Mouse (Mus musculus) forebrain, postnatal 0 days (tissue): ENCODE results near the gene Vav3. TPM values are rescaled to one million over a fixed set of nuclear protein-coding genes. Genes with fewer than 3 reads are reported as not detected.
"Not testable (repeated sequence)": the region's sequence is repeated elsewhere in the genome, so short reads cannot be mapped to it uniquely, and the experiment has no call there.

Experiments
- ATAC-seq: fragments of 200-750 bp; cut with Nextera tagmentation; 2 replicates; pipeline ENCODE4 v1.8.0; 2017; ENCODE audit warnings: mild to moderate bottlenecking, moderate library complexity
- DNase-seq: peaks from one replicate; pipeline ENCODE4 v3.0.0-alpha.2; 2015
- H3K27ac ChIP-seq: fragments of 300-500 bp; sonication (generic); 2 replicates; pipeline ENCODE4 v1.5.1; 2014; ENCODE audit warnings: low read depth, mild to moderate bottlenecking, antibody characterized with exemption, low read length, moderate library complexity, mixed read lengths
- H3K27me3 ChIP-seq: fragments of 300-500 bp; sonication (generic); 2 replicates; pipeline ENCODE4 v1.6.1; 2014; ENCODE audit warnings: mild to moderate bottlenecking, low read length, mixed read lengths; ENCODE audit not compliant: insufficient read depth
- H3K36me3 ChIP-seq: fragments of 300-500 bp; sonication (generic); 2 replicates; pipeline ENCODE4 v1.6.1; 2014; ENCODE audit warnings: mild to moderate bottlenecking, moderate library complexity; ENCODE audit not compliant: insufficient read depth
- H3K4me1 ChIP-seq: fragments of 300-500 bp; sonication (generic); 2 replicates; pipeline ENCODE4 v1.6.1; 2014; ENCODE audit warnings: antibody characterized with exemption; ENCODE audit not compliant: insufficient read depth
- H3K4me2 ChIP-seq: fragments of 300-500 bp; sonication (generic); 2 replicates; pipeline ENCODE4 v1.6.1; 2014; ENCODE audit warnings: low read depth, mild to moderate bottlenecking, moderate library complexity
- H3K4me3 ChIP-seq: fragments of 300-500 bp; sonication (generic); 2 replicates; pipeline ENCODE4 v1.5.1; 2014; ENCODE audit warnings: low read depth, low read length, mixed read lengths
- H3K9ac ChIP-seq: fragments of 300-500 bp; sonication (generic); 2 replicates; pipeline ENCODE4 v1.6.1; 2014; ENCODE audit warnings: mild to moderate bottlenecking
- H3K9me3 ChIP-seq: fragments of 300-500 bp; sonication (generic); 2 replicates; pipeline ENCODE4 v1.6.1; 2016; ENCODE audit warnings: low read length
- CTCF ChIP-seq: sonication (generic); IDR thresholded peaks from 2 replicates; pipeline ENCODE4 v1.5.1; 2016; ENCODE audit warnings: antibody characterized with exemption, control low read depth, low read depth
- WGBS: fragments of 180-500 bp; shearing (Covaris S2); extraction: QIAGEN DNeasy Blood & Tissue Kit; methylation state at CpG from one replicate; pipeline ENCODE4 v1.1.7; 2014; 5-methylcytosine and 5-hydroxymethylcytosine counted together
- polyA plus RNA-seq: library from polyadenylated mRNA; unstranded; fragments of >200 nt; fragmentation: Nextera tagmentation; extraction: Ambion mirVana; gene quantifications from 2 replicates; pipeline ENCODE4 v1.2.1, GENCODE M21; 2015
- total RNA-seq: library from RNA; depleted of rRNA; stranded (reverse); fragments of >200 nt; gene quantifications from 2 replicates; pipeline ENCODE4 v1.2.3, GENCODE M21; 2014

Gene Vav3
- total and polyA plus RNA-seq, 2 experiments from 2014 or later, result 7.7 to 9.0 TPM

DNA sequence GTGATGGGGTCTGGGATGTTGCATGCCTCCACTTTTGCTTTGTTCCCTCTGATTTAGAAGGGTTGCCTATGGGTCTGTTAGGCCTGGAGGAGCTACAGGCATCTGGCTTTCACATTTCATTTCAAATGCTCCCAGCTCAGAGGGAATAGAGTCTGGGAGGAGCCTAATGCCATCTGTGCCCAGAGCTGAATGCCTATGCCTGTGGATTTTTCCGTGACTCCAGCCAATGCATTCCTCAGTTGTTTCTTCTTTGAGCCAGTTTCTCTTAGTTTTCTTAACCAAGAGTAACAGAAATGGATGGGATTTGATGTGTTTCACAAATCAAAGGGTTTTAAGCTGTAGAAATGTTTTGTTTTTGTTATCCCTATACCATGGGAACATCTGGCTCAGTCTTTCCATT is 90.8 kb downstream of the Vav3 start:
- Histone ChIP-seq H3K27me3 (no peaks in the 10 kb centered on the region), H3K9me3 (no peaks in the 10 kb centered on the region), H3K36me3 (no peaks in the 10 kb centered on the region), H3K4me3 (no peak overlapping the region), H3K9ac (no peak overlapping the region), H3K4me1 (no peaks in the 10 kb centered on the region), H3K4me2 (no peak overlapping the region), H3K27ac (no peak overlapping the region)
- no peak for TF ChIP-seq CTCF
- DNase-seq (peak; percentile 45), ATAC-seq (peak; percentile 86)
- 28% methylated on average over 1 of the region's 1 CpGs for WGBS

GRCm38 (mm10) chr3:109438552-109438951 is 98.1 kb downstream of the Vav3 start:
- 95% methylated on average over 2 of the region's 2 CpGs for WGBS
- H3K4me3 ChIP-seq, result no peak overlapping the region
- no peaks in the 10 kb centered on the region for H3K4me1 ChIP-seq
- H3K9ac ChIP-seq, result no peak overlapping the region
- H3K4me2 ChIP-seq, result no peak overlapping the region
- DNase-seq, result no peak
- no peaks in the 10 kb centered on the region for H3K27me3 ChIP-seq
- no peak overlapping the region for H3K27ac ChIP-seq
- H3K36me3 ChIP-seq, result no peaks in the 10 kb centered on the region
- no peak for TF ChIP-seq CTCF
- ATAC-seq, result no peak
- no peaks in the 10 kb centered on the region for H3K9me3 ChIP-seq

DNA sequence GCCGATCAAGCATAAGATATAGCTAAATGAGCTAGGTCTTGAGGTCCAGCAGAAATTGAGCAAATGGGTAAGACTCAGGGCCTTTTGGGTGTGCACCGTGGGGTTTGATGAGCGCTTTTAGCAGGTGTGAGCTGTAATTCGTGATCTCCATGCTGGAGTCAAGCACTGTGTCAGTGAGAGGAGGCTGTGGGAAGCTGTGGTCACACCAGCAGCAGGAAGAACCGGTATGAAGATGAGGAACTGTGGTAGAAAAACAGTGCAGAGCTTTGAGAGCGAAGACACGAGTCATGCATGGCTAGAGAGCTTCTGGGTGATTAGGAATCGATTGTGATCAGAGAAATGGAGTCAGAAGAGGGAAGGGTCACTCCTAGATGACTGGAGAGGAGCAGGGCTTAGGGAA is 98.8 kb downstream of the Vav3 start:
- Histone ChIP-seq H3K27ac (no peak overlapping the region), H3K4me3 (no peak overlapping the region), H3K9me3 (no peaks in the 10 kb centered on the region), H3K36me3 (no peaks in the 10 kb centered on the region), H3K27me3 (no peaks in the 10 kb centered on the region), H3K4me1 (no peaks in the 10 kb centered on the region), H3K9ac (no peak overlapping the region), H3K4me2 (no peak overlapping the region)
- TF ChIP-seq CTCF, result no peak
- WGBS, result 88% methylated on average over 8 of the region's 8 CpGs
- ATAC-seq (no peak), DNase-seq (no peak)

DNA sequence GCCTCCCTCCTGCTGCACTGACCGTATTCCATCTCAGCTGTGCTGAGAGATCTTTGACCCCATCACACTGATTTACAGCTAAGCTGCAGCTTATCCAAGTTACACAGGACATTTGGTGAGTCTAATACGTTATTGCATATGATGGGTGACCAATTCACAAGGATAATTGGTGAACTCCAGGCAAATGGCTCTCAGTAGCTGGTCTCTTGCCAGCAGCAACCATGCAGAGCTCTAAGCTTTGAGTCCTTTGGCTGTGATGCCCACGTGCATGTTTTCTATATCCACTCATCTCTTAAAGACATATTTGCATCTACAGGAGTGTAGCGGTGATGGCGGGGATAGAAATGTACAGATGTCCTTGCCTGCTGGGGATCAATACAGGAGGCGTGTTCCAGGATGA is 99.5 kb downstream of the Vav3 start:
- H3K27ac ChIP-seq, result no peak overlapping the region
- DNase-seq (no peak), ATAC-seq (no peak)
- TF ChIP-seq CTCF, result no peak
- no peaks in the 10 kb centered on the region for H3K27me3 ChIP-seq
- no peaks in the 10 kb centered on the region for H3K4me1 ChIP-seq
- H3K36me3 ChIP-seq, result no peaks in the 10 kb centered on the region
- no peak overlapping the region for H3K4me2 ChIP-seq
- no peaks in the 10 kb centered on the region for H3K9me3 ChIP-seq
- H3K9ac ChIP-seq, result no peak overlapping the region
- WGBS, result 71% methylated on average over 6 of the region's 6 CpGs
- no peak overlapping the region for H3K4me3 ChIP-seq

DNA sequence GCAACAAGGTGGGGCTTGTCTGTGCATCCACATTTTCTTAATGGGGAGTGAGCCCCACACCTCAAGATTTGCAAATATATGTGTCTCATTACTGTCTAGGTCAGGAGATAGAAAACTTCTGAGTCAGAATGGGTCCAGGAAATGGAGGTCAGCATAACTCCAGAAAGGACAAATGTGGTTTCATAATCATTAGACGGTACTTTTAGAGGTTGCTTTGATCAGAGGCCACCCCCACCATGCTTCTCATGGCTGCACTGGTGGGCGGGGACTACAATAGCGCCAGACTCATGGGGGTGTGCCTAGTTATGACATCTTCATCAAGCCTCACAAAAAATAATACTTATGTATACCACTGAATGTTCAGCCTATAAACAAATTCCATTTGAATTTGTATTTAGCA is 103.6 kb downstream of the Vav3 start:
- no peak for TF ChIP-seq CTCF
- Histone ChIP-seq H3K36me3 (no peaks in the 10 kb centered on the region), H3K4me3 (no peak overlapping the region), H3K9me3 (no peaks in the 10 kb centered on the region), H3K27ac (no peak overlapping the region), H3K4me1 (no peaks in the 10 kb centered on the region), H3K4me2 (no peak overlapping the region), H3K27me3 (no peaks in the 10 kb centered on the region), H3K9ac (no peak overlapping the region)
- DNase-seq, result no peak
- 89% methylated on average over 3 of the region's 3 CpGs for WGBS
- no peak for ATAC-seq

- DNase-seq (no peak), ATAC-seq (no peak)
- no peaks in the 10 kb centered on the region for H3K9me3 ChIP-seq
- no peaks in the 10 kb centered on the region for H3K36me3 ChIP-seq
- H3K4me1 ChIP-seq, result no peaks in the 10 kb centered on the region
- H3K4me3 ChIP-seq, result no peak overlapping the region
- H3K27ac ChIP-seq, result no peak overlapping the region
- no peak for TF ChIP-seq CTCF
- whole genome bisulfite sequencing, result 86% methylated on average over 4 of the region's 4 CpGs
- no peak overlapping the region for H3K9ac ChIP-seq
- no peaks in the 10 kb centered on the region for H3K27me3 ChIP-seq
- no peak overlapping the region for H3K4me2 ChIP-seq
Measured at GRCm38 (mm10) chr3:109446903-109447302, 106.5 kb downstream of the Vav3 start.

DNA sequence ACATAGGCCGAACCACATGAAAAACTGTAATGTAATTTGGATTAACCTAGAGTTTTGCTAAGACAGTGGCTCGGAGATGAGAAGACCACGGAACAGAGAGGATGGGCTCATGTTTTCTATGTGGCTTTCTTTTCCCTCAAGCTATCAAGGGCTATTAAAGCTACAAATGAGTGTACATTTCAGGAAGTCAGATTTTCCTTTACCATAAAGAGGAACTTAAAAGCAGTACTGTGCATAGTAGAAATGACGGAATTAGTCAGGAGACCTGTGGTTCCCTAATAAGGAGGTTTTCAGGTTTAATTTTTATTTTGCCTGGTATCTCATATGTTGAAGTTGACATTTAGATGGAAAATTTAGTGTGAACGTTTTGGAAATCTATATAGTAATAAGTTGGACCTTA is 107.8 kb downstream of the Vav3 start:
- not testable (repeated sequence) for DNase-seq, H3K4me2 ChIP-seq, ATAC-seq, H3K36me3 ChIP-seq, H3K4me3 ChIP-seq, H3K9me3 ChIP-seq, H3K27me3 ChIP-seq, H3K27ac ChIP-seq, H3K4me1 ChIP-seq, H3K9ac ChIP-seq
- 90% methylated on average over 5 of the region's 5 CpGs for WGBS

DNA sequence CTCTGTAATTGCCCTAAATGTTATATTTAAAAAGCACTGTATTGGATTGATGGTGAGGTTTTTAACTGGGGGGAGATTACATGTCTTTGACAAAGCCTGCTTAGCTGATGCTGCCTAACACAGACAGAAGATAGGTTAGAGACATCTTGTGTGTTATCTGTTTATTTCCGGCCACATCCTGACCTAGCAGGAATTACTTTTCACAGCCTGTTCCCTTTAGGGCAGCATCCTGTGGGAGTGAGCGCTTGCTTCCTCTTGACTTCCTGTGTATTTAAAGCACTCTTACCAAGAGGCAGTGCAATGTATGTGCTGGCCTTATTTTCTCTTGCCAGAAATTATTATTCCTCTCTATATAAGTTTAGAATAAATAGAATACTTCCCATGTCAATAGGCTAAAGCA is 111.5 kb downstream of the Vav3 start:
- no peak for TF ChIP-seq CTCF

More for the DNA sequence above, 111.5 kb downstream of the Vav3 start:
- H3K27me3 ChIP-seq, result no peaks in the 10 kb centered on the region
- H3K4me3 ChIP-seq, result no peak overlapping the region
- no peak overlapping the region for H3K27ac ChIP-seq
- ATAC-seq (no peak), DNase-seq (no peak)
- WGBS, result 88% methylated on average over 2 of the region's 2 CpGs
- no peaks in the 10 kb centered on the region for H3K9me3 ChIP-seq
- H3K4me1 ChIP-seq, result no peaks in the 10 kb centered on the region
- no peak overlapping the region for H3K4me2 ChIP-seq
- no peak overlapping the region for H3K9ac ChIP-seq
- no peaks in the 10 kb centered on the region for H3K36me3 ChIP-seq
